Mouse (Mus musculus) mouse trophoblast stem cell (cell line): ENCODE data around the gene Kctd6.

Experiments
- in situ Hi-C, 2 experiments: fragments of 300-500 bp; cut with MseI, MboI; formaldehyde crosslinking; loops; 2 replicates in 1 of 2; 3 replicates in 1 of 2; pipeline ENCODE4 v1.15.1; 2025

Gene Kctd6

DNA sequence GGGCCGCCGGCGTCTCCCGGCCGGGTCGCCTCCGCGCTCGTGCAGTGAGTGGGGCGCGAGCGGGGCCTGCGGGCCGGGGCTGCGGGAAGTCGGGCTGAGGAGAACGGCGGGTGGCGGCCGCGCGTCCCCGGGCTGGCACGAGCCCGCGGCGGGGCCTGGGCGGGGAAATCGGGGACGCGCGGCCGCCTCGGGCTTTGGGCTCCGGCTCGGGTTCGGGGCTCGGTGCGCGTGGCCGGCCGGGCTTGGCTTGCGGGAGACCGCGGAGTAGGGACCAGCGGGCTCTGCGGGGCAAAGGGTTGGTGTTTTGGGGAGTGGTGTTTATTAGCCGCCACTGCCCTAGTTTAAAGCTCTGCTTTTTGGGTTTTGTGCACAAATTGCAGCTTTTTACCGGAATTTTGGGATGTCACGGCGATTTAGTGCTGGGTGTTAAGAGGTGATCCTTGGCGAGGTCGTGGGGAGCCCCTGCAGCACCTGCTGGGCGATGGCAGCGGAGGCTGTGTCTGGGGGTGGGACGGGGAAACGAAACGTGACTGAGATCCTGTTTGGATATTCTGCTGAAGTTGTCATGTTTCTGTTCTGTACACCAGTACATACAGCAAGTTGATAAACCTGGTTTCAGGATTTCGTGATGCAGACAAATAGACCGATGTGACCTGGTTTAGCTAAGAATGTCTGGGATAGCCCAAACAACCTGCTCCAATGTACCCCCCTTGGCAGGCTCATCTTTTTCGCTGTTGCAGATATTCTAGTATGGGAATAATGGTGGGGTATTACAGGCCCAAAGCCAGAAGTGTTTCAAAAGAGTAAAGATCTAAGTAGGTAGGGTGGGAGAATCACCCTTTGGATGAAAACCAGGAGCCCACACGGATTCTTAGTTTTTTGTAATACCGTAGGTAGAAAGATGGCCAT is 613 bp downstream of the Kctd6 start:
- in situ Hi-C loops: no loop called here

DNA sequence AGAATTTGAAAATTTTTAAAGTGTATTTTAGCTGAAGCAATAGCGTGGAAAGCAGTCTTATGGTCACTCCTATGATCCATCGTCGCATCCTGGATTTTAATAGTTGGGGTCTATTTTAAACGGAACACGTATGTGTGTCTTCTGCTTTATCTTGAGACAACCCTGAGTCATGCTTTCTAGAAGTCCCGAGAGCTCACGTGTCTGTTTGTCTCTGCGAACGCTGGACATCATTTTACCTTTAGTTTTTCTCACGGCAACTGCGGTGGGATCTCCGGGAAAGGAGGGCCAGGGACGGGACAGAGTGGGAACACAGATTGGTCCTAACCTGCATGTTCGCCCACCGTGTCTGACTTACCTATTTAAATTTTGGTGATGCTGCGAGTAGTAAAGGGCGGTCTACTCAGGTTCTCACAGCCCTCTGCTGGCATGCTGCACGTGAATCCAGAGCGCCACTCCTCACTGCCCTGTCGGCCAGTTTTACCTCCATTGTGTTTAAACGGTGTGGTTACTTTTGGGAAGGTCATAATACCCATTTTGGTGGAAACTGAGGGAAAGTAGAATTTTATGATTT is 1.4 kb downstream of the Kctd6 start:
- in situ Hi-C loops: no loop called here

DNA sequence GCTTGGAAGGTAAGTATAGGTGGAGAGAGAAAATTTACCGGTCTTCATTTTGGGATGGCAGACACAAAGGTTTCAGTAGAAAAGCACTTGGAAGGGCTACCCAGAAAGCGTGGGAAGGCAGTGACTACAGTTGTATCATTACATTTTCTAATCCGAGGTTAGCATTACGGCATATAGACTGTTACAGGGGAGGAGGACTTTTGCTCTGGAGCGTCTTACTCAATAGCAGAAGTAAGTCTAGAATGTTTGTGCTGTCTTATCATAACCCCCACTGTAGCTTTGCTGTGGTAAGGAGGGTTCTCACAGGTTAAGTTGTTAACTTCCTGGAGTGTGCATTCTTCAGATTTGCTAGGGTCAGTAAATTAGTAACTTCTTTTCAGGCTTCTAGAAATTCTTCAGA is 2.2 kb downstream of the Kctd6 start:
- in situ Hi-C loops: no loop called here

DNA sequence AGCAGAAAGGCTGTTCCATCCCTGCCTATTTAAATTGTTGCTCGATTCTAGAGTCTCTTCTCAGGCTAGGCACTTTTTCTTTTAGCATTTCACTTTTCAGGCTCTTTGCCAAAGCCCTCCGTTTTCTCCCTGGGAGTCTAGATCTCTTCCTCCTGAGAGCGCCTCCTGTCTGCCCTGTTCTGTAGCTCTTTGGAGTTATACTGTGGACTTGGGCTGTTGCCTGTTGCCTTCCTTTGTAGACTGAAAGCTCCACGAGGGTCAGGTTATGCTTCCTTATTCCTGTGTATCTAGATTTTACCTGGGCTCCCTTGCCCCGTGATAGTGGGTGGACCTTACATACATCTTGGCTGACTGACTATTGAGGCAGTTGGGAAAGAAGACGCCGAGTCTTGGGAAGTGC is 4.3 kb downstream of the Kctd6 start:
- in situ Hi-C loops: no loop called here

DNA sequence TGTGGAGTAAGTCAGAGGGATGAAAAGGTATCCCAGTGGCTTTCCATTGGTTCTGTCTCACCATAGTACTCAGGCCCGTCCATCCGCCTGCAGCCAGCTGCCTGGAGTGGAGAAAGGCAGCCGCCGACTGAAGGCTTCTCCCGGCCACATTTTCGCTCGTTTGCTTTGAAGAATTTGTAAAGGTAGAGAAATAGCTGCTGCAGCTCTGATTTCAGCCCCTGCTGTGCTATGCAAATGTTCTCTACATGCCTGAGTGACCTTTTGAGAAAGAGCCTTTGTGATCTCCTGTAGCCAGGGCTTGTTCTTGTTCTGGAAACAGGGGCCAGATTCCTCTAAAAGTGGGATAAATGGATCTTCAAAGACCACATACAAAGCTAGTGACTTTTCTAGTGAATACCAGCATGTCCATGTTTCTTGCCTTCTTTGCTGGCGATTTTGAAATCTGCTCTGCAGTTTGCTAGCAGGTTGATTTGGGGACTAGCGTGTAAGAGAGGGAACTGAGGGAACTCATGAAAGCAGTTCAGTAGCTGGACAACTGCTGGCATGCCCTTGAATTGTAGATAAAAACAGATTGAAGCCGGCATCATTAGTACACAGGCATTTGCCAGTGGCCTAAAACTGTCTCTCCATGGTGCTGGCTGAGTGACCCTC is 4.9 kb downstream of the Kctd6 start:
- in situ Hi-C loops: no loop called here

DNA sequence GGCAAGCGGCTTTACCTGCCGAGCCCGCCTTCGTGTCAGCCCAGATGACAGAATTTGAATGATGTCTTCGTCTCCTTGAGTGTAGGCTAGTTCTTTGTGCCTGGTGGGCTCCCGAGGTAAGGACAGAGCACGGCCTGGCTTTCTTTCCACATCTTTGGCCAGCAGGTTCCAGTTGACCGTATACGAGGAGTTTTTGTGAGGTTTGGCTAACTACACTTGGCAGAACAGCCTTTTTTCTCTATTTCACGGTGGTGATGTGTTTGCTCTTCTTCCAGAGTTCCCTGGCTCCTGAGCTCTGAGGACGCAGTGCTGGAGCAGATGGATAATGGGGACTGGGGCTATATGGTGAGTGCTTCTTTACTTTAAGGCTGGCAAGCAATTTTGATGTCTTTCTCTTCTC is 5.9 kb downstream of the Kctd6 start:
- in situ Hi-C loops: no loop called here

DNA sequence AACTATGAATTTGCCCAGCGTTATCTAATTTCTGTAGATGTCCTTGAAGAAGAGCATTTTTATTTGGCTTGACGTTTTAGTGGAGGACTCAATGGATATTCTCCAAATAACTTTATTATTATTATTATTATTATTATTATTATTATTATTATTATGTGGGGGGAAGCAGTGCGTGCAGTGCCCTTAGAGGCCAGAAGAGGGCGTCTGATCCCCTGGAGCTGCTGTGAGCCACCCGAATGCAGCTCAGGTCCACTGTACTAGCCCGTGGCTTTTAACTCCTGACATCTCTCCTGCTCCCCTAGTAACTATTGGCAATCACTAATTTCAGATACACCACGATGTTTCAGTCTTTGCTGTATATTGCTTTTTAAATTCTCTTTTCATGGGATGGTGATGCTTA is 6.4 kb downstream of the Kctd6 start:
- in situ Hi-C loops: no loop called here

DNA sequence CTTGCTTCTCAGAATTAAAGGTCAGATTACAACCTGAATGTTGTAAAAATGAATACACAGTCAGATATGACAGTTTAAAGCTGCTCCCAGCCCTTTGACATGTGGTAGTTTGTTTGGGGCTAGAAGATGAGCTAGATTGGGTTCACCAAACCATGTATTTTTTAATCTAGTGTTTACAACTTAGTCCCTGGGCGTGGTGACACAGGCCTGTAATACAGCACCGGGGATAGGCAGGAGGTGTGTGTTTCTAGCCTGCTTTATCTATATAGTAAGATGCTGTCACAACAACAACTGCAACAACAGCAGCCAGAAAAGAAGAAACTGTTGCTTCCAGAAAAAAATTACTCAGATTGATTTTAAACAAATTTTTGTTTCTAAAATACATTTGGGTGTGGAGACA is 7.0 kb downstream of the Kctd6 start:
- in situ Hi-C loops: no loop called here

DNA sequence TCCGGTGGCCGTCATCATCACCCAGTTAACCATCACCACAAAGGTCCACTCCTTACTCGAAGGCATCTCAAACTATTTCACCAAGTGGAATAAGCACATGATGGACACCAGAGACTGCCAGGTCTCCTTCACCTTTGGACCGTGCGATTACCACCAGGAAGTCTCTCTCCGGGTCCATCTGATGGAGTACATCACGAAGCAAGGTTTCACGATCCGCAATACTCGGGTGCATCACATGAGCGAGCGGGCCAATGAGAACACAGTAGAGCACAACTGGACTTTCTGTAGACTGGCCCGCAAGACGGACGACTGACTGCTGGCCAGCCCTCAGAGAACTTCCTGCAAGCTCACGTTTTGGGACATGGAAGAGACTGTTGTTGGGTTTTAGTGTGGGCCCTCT is 8.6 kb downstream of the Kctd6 start:
- in situ Hi-C loops: no loop called here

DNA sequence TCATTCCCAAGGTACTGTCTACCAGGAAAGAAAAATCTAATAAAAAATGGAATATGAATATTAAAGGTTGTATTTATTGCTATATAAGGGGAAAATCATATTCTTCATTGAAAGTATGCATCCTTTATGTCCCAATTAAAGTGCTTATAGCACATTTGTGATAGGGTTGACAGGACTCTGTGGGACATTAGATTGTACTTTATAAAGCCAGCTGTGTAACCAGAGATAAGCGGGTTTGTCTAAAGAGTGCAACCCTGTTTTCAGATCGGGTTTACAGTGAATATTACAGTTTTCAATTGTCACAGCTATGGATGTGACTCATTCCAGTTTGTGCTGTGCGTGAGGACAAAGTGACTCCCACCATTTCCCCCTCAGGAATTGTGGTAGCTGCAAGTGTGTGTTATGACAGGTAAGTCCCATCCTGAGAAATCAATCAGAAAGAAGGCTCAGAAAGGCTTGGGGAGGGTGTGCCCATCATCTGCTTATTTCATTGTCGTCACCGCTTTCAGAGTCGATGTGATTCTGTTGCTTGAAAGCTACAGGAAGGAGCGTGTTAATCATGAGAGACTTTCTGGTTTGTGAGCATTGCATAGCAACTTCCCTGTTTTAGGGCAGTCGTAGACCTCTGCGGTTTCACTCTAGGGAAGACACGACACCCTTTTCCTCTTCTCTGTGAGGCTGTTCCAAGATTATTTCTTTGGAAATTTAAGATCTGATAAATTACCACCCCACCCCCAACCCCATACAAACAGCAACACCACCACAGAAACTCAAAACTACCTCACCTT is 9.8 kb downstream of the Kctd6 start:
- in situ Hi-C loops: no loop called here

DNA sequence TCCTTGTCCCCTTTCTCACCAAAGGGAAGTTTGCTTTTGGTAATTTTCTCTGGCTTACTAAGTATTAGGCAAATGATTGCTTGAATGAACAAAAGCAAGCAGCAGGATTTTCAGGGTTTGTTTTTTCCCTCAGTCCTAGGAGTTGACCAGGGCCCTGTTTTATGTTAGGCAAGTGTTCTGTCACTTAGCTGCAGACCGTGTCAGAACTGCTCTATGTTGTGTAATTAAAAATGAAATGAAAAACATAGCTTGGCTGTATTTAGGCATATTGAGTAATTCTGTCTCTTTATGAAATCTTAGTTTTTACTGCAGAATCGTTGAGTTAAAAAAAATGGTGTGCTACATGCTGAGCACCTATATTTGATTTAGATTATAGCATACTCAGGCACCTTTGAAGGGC is 10.9 kb downstream of the Kctd6 start:
- in situ Hi-C loops: no loop called here

DNA sequence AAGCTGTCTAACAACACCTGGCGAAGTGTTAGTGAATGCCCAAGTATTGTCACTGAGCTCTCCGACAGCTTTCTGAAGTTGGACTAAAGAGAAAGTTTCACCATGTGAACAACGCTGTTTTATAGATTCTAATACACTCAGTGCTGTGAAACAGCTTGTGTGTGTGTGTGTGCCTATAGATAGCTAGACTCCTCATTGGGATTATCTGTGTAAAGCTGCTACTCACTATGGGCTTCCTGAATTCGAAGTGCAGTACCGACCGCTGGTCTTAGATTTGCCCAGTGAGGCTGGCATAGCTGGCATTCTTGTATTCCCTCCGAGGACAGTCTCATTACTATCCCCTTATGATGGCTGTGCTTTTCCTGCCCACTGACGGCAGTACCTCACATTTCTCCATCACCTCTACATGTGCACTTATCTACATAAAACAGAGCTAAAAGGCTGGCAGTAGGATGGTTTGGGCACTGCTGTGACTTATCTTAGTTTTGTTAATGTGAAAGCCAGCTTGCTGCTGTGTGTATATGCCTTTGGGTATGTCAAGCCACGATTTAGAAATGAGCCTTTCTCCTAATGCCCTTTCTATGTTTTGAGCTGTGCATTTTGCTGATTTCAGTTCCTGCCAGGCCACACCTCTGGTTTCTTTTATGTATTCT is 15.6 kb downstream of the Kctd6 start:
- in situ Hi-C loops: no loop called here

DNA sequence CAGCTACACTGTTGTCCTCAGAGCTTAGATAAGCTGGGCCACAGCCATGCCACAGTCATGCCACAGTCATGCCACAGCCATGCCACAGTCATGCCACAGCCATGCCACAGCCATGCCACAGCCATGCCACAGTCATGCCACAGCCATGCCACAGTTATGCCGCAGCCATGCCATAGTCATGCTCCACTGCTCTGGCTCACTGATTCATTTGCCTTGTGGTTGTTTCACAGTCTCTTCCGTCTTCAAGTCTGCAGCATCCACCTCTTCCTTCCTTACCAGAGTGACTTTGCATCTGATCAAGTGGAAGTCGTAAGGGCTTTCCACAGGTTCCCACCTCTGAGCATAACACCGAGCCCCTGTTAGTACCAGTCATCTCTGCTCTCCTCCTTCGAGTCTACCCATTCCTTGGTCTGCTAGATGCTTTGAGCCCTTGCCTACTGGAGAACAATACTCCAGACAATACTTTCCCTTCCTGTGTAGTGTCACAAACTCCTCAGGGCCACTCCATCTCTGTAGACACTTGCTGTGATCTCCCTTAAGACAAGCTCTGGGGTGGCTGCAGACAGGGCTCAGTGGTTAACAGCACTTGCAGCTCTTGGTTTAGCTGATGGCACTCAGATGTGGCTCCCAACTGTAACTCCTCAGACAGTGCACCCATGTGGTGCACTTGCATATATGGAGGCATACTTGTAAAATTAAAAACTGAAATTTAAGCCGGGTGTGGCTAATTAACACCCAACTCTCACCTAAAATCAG is 18.4 kb downstream of the Kctd6 start:
- in situ Hi-C loops: no loop called here

DNA sequence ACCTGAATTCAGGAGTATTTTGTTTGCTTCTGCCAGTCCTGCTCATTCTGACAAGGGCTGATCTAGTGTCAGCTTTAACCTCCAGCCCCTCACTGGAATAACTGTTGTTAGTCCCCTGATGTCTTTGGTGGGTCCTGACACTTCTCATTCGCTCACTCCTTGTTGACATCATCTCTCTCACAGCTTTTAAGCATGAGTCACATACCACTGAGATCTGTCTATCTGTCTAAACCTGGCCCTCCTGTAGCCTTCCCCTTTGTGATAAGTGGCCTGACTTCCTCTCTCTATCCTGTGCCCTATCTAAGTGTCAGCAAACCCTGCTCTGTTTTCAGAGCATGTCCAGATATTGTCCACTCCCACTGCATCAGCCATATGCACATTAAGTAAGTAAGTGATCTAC is 19.3 kb downstream of the Kctd6 start:
- in situ Hi-C loops: no loop called here

DNA sequence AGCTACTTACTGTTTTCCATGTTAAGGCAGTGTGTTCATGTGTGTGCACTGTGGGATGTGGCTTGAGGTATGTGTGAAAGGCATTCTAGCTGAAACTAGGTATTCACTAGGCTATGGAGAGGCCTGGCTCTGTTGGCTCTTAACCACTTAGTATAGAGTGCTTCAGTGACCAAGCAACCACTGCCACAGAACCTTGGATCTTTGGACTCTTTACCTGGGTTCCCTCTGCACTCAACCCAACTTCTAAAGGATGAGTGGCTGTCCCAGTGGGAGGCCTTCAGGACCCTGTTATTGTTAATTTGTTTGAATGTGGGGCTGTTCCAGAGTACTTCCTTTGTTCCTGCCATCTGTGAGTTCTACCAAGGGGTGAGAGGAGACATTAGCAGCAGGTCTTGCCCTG is 27.9 kb downstream of the Kctd6 start:
- in situ Hi-C loops: no loop called here

DNA sequence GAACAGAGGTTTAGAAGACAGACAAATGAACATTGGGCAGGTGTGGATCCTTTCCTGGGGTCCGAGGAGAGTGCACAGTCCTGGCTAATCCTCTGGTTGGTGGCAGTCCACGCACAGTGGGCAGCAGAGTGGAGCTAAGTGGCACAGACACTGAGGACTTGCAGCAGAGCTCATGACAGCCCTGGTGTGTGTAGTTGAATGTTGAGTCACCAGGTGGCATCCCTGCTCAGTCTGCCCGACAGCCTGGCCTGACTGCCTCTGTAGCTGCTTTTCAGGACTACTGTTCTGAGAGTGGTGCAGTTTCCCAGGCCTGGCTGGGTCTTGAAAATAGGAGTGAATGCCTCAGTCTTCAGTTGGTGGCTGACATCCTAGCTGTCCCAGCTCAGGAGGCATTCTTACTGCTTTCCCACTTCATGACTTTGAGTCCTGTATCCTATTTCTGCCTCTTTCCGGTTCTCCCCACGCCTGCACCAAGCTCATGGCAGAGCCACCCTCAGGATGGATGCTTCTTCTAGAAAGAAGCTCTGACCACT is 28.5 kb downstream of the Kctd6 start:
- in situ Hi-C loops: no loop called here

DNA sequence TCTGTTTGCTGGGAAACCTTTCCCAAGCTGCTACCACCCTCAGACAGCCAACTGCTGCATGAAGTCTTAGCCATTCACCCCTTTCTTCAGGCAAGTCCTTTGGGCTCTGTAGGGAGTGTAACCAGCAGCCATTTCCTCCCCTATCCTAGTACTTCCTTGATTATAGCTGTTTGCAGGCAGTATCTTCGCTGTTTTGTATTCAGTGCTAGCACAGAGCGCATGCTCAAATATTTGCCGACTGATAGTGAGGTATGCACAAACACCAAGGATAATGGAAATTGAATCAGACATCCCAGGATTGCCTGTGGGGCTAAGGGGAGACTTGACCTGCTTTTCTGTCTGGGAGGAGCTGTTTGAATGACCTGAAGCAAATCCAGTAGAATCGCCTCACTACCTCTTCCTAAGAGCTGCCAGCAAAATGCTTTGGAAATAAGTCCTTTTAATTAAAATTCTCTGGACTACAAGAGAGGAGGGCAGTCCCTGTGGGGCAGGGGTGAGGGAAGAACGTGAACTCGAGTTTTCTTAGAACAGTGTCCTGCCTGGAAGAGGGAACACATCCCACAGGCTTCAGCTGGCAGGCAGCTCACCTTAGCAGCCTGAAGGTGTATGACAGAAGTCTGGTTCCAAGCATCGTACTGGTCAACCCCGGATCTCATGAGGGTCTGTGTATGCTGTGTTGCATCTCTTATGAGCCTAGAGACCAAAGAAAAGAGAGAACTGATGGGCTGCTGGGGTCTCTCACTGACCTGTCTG is 29.4 kb downstream of the Kctd6 start:
- in situ Hi-C loops: no loop called here

DNA sequence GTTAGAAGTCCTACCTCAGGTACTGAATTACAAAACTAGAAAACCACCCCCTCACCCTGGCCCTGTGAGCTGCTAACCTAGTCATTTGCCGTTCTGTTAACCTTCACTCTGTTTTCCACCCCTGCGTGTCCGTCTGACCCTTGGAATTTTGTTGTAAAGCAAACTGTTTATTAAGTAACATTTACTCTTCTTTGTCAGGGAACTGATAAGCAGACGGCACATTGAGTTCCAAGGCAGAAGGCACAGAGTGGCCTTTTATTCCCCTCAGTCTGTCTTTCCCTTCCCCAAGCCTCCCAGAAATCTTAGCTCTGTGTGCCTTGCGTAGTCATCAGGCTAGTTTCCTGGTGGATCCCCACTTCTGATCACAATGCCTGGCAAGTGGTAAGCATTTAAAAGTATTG is 30.3 kb downstream of the Kctd6 start:
- in situ Hi-C loops: no loop called here

DNA sequence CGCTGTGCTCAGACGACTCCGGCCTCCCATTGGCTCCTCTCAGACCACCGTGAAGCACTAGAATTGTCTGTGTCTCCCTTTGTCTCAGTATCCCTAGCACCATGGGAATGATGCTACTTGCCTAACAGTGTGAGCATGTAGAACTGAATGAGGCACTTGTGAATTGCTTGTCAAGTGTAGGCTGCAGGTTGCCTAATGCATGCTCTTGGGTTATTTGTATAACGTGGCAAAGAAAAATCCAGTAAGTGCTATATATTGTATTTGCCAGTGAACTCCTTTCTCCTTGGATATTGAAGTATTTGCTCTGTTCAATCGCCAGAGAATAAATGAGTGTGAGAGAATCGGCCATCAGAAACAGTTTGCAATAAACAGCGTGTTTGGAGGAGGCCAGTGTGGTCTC is 32.9 kb downstream of the Kctd6 start:
- in situ Hi-C loops: no loop called here

DNA sequence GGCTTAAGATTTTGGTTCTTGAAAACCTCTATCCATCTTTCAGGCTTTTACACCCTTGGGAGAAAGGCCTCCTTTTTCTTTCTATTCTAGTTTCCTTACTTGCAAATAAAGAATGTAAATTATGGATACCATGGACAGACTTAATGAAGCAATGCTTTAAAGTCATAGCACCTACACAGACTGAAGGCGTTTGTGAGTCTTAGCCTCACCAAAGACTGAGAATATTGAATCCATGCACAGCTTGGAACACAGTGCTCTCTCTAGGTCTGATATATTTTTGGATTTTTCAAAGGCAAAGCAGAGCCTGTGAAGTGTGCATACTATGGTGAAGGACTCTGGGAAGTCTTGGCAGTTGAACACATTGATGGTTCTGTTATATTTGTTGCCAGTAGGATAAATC is 35.3 kb downstream of the Kctd6 start:
- in situ Hi-C loops: no loop called here
